Comparison of ENCODE assay signal across 8 mouse cellular contexts in the genomic region with DNA sequence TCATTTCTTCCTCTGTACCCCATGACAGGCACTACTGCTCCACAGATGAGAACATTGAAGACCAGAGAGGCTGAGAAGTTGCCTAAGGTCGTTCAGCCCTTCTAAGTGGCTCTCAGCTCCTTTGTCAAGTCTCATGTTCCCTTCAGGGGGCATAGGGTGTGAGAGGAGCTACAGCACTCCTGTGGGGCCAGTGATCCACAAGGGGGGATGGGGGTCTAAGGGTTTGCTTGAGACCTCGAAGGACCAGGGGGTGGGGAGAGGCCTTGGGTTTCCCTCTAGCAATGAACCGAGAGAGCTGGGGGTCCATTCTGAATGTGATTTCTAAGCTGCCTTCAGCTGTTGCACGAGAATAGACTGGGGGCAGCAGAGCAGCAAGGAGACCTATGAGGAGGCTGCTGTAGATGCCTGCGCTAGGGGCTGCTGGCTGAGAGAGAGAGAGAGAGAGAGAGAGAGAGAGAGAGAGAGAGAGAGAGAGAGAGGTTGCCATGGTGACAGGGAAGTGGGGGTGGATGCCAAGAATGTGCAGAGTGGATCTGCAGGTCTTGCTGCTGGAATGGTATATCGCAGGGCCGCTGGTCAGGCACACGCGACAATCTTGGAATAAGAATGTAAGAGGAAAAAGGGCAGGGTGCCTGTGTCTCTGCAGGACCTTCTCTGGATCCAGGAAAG. TPM values are rescaled to one million over a fixed set of nuclear protein-coding genes. Genes with fewer than 3 reads are reported as not detected.
DNase-seq lines count a peak whose midpoint lies in the region; ATAC-seq and TF ChIP-seq lines count a peak whose summit lies in the region.

No protein-coding gene starts in this region.

- H3K4me1 ChIP-seq in kidney, adult 2 months (ENCODE audit: control insufficient read depth, insufficient read depth, low read length) = peaks cover 37% of the 10 kb centered on the region
- peaks cover 36% of the 10 kb centered on the region for H3K4me1 ChIP-seq in limb, embryonic 13.5 days
- peaks cover 18% of the 10 kb centered on the region for H3K4me1 ChIP-seq in cerebellum, adult 2 months (ENCODE audit: control insufficient read depth, insufficient read depth, low read length)

- 22% methylated on average over 9 of the region's 9 CpGs for WGBS in kidney, adult 2 months
- 13% methylated on average over 9 of the region's 9 CpGs for WGBS in limb, embryonic 13.5 days
- WGBS in cerebellum, adult 2 months = 66% methylated on average over 9 of the region's 9 CpGs

- H3K9ac ChIP-seq in limb, embryonic 13.5 days = peak overlapping the region; percentile 43; the same call in 1 of the 2 replicates

- H3K27me3 ChIP-seq in kidney, adult 2 months (replicated peaks; ENCODE audit: control insufficient read depth, insufficient read depth, low read length) = no peaks in the 10 kb centered on the region
- H3K27me3 ChIP-seq in limb, embryonic 13.5 days = no peaks in the 10 kb centered on the region
- no peaks in the 10 kb centered on the region for H3K27me3 ChIP-seq in cerebellum, adult 2 months (ENCODE audit: control insufficient read depth, insufficient read depth, low read length)

- no peak for TF ChIP-seq POLR2A in kidney, adult 2 months (IDR thresholded peaks at IDR 0.05; ENCODE audit: low read depth, low read length)
- TF ChIP-seq POLR2A in cerebellum, adult 2 months (IDR thresholded peaks at IDR 0.05; ENCODE audit: borderline replicate concordance, insufficient read depth, low read length) = no peak

- H3K4me2 ChIP-seq in limb, embryonic 13.5 days (replicated peaks) = peak overlapping the region; percentile 23; the same call in 1 of the 2 replicates

- 0 out of 2 replicates have a peak overlapping the region, but pooled peaks have one; percentile 7 for H3K27ac ChIP-seq in kidney, adult 2 months (ENCODE audit: insufficient read depth, low read depth, low read length)
- H3K27ac ChIP-seq in limb, embryonic 13.5 days = peak overlapping the region; percentile 82
- H3K27ac ChIP-seq in cerebellum, adult 2 months (ENCODE audit: insufficient read depth, low read length) = no peak overlapping the region

- peaks cover 4% of the 10 kb centered on the region for H3K36me3 ChIP-seq in kidney, adult 2 months (ENCODE audit: control insufficient read depth, insufficient read depth, low read length)
- H3K36me3 ChIP-seq in limb, embryonic 13.5 days = peaks cover 30% of the 10 kb centered on the region

- H3K9me3 ChIP-seq in limb, embryonic 13.5 days = no peaks in the 10 kb centered on the region

- TF ChIP-seq CTCF in kidney, adult 2 months (conservative IDR thresholded peaks at IDR 0.05; ENCODE audit: insufficient read depth, insufficient read length, low read depth, low read length) = no peak
- no peak for TF ChIP-seq CTCF in cerebellum, adult 2 months (IDR thresholded peaks at IDR 0.05; ENCODE audit: borderline replicate concordance, insufficient read depth, low read depth, low read length)

- DNase-seq in kidney, adult 2 months = no peak
- no peak for DNase-seq in kidney, adult 9 months
- DNase-seq in brain, adult 2 months (ENCODE audit: low read depth, low spot score) = peak; percentile 91
- peak; percentile 70 for DNase-seq in forelimb bud, embryonic 11.5 days (ENCODE audit: low read depth, low spot score)
- peak; percentile 78 for DNase-seq in right cerebral cortex, adult 18-20 months
- no peak for DNase-seq in cerebellum, adult 2 months
- no peak for DNase-seq in adrenal gland, postnatal 4 days (ENCODE audit: low spot score in 2 of 2)

- ATAC-seq in limb, embryonic 13.5 days (ENCODE audit: low FRiP score, low read depth) = peak; percentile 78

- H3K4me3 ChIP-seq in kidney, adult 2 months (ENCODE audit: insufficient read depth, low read depth, low read length) = no peak overlapping the region
- no peak overlapping the region for H3K4me3 ChIP-seq in limb, embryonic 13.5 days
- H3K4me3 ChIP-seq in cerebellum, adult 2 months (replicated peaks; ENCODE audit: insufficient read depth, low read depth, low read length) = no peak overlapping the region

RNA-seq across cellular contexts. Expression of gene Slc6a6, which starts 36.1 kb away (rescaled TPM):
- 277 and 336 TPM in 2 replicates for polyA plus RNA-seq in kidney, adult 2 months (2012; rRNA removed)
- polyA plus RNA-seq in limb, embryonic 13.5 days (2015; fragmentation: Nextera tagmentation; extraction: Ambion mirVana) = 48.7 and 51.1 TPM in 2 replicates
- 73.3 and 79.3 TPM in 2 replicates for polyA plus RNA-seq in cerebellum, adult 2 months (2012; rRNA removed)
- 100 to 1,000 TPM; 314 to 322 TPM for total RNA-seq in adrenal gland, postnatal 4 days (2021)

Comparison
In these comparisons a context has a peak if more than half of its experiments do, and no peak if none do; other contexts are left out.
1. DNase-seq: peak in brain, adult 2 months (single experiment), forelimb bud, embryonic 11.5 days (single experiment) and right cerebral cortex, adult 18-20 months (single experiment); none in kidney, adult 2 months (single experiment), kidney, adult 9 months (single experiment), cerebellum, adult 2 months (0 of 2) and adrenal gland, postnatal 4 days (0 of 2).